Mouse (Mus musculus): ENCODE measurements at regions not wholly inside any gene's neighbourhood (a gene's known extent, or its start where the extent isn't known, plus 50 kb on each side); places are given as distances from the start of the nearest gene placed in this dataset.

- no peak for DNase-seq
Measured at GRCm38 (mm10) chrX:142456022-142456421, 65.7 kb upstream of the Acsl4 start.

GRCm38 (mm10) chrX:142464174-142464573 is 73.8 kb upstream of the Acsl4 start:
- DNase-seq = no peak

GRCm38 (mm10) chrX:142464756-142465155 is 74.4 kb upstream of the Acsl4 start:
- DNase-seq = no peak

GRCm38 (mm10) chrX:142467850-142468256 is 77.5 kb upstream of the Acsl4 start:
- no peak for DNase-seq

- DNase-seq = no peak
Measured at GRCm38 (mm10) chrX:142468388-142468787, 78.1 kb upstream of the Acsl4 start.

- no peak for DNase-seq
Measured at GRCm38 (mm10) chrX:142469048-142469634, 78.8 kb upstream of the Acsl4 start.

GRCm38 (mm10) chrX:142470083-142470482 is 79.7 kb upstream of the Acsl4 start:
- DNase-seq = no peak

GRCm38 (mm10) chrX:142481203-142481815 is 91.0 kb upstream of the Acsl4 start:
- DNase-seq = no peak

GRCm38 (mm10) chrX:142488078-142488477 is 97.7 kb upstream of the Acsl4 start:
- no peak for DNase-seq

- no peak for DNase-seq
Measured at GRCm38 (mm10) chrX:142490093-142490717, 99.9 kb upstream of the Acsl4 start.

GRCm38 (mm10) chrX:142501094-142501493 is 110.8 kb upstream of the Acsl4 start:
- no peak for DNase-seq

- DNase-seq = no peak
Measured at GRCm38 (mm10) chrX:142504962-142505361, 114.6 kb upstream of the Acsl4 start.

- no peak for DNase-seq
Measured at GRCm38 (mm10) chrX:142507475-142507874, 117.1 kb upstream of the Acsl4 start.

GRCm38 (mm10) chrX:142516406-142517131 is 126.2 kb upstream of the Acsl4 start:
- no peak for DNase-seq

GRCm38 (mm10) chrX:142517205-142517604 is 126.9 kb upstream of the Acsl4 start:
- no peak for DNase-seq

- no peak for DNase-seq
Measured at GRCm38 (mm10) chrX:142521063-142521462, 130.7 kb upstream of the Acsl4 start.

- DNase-seq = peak in 1 of 2 experiments; percentile 32
Measured at GRCm38 (mm10) chrX:142526953-142527352, 136.6 kb upstream of the Acsl4 start.

GRCm38 (mm10) chrX:142529892-142530291 is 139.6 kb upstream of the Acsl4 start:
- peak in 1 of 2 experiments; percentile 3 for DNase-seq

- peak; percentile 30 to 41 for DNase-seq
Measured at GRCm38 (mm10) chrX:142534780-142535179, 144.4 kb upstream of the Acsl4 start.

- no peak for DNase-seq
Measured at GRCm38 (mm10) chrX:142535540-142535939, 145.2 kb upstream of the Acsl4 start.

GRCm38 (mm10) chrX:142535954-142536353 is 145.3 kb upstream of the Tmem164 start:
- no peak for DNase-seq

- DNase-seq = no peak
Measured at GRCm38 (mm10) chrX:142537259-142537963, 143.8 kb upstream of the Tmem164 start.

- DNase-seq = peak; percentile 62 to 71
Measured at GRCm38 (mm10) chrX:142540264-142540663, 140.9 kb upstream of the Tmem164 start.

All from cerebellum, postnatal 25 days (tissue).